Mouse (Mus musculus) 3T3-L1 (cell line): ENCODE results near the gene Ly86.

ENCODE experiments used
- DNase-seq: peaks from one replicate; pipeline ENCODE4 v3.0.0-alpha.2; 2015; ENCODE audit warnings: low read depth, low spot score

Ly86 gene

GRCm38 (mm10) chr13:37457007-37457827, 112.2 kb downstream of the Ly86 start:
- DNase-seq: peak; percentile 79

DNA sequence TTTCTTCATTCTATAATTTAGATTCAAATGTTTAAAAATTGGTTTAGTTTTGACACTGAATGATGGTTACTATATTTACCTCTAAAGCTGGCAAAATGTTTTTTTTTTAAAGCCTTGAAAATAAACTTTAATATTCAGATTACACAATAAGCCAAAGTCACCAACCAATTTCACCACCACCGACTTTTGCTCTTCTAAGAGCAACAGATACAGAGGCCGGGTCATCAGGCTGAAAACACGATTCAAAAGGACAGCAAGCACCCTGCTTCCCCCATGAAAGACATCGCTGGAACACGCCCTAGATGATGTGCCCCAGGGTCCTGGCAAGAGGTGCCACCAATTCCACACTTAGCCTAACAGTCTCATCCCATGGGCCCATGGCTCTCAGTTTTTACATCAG, 113.5 kb downstream of the Ly86 start:
- no peak for DNase-seq

DNA sequence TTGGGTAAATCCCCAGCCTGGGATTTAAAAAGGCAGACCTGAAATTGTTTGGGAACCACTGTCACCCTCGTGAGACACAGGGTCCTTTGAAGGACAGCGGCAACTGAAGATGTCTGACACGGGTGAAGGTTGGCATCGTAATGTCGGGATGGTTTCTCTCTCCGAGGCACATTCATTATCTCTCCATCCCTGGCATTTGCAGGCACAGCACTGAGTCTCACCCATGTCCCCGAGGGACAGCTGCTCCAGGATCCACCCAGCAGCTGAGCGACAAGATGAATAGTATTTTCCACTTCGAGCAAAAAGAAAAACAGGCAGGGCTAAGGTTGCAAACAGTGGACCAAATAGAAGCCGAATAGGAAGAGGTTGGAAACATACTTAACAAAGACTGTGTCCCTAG, 114.0 kb downstream of the Ly86 start:
- DNase-seq: no peak

GRCm38 (mm10) chr13:37459957-37460930, 115.2 kb downstream of the Ly86 start:
- DNase-seq: no peak

DNA sequence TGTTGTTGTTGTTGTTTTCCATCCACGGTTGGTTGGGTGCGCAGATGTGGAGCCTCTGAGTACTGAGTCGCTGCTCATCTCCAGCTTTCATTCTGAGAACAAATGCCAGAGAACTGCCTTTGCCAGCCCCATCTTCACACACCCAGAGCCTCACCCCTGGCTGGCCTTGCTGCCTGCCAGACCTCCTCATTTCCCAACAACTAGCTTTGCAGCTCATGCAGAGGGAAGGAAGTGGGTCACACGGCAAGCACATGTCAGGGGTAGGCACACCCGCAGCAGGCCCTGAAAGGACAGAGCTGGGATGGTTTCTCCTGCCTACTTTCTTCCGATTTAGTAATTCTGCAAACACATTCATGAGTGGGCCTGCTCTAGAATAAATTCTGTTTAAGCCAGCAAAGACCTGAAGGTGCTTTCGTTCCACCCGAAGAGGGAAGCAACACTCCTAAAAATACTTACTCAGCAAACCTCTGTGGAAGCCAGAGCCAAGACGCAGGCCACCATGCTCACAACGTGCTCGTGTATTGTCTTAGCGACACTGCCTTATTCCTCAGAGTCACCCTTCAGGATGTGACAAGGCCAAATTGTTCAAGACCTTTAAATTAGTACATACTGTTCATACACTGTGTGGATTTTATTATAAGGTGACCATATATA, 117.2 kb downstream of the Ly86 start:
- DNase-seq: no peak

DNA sequence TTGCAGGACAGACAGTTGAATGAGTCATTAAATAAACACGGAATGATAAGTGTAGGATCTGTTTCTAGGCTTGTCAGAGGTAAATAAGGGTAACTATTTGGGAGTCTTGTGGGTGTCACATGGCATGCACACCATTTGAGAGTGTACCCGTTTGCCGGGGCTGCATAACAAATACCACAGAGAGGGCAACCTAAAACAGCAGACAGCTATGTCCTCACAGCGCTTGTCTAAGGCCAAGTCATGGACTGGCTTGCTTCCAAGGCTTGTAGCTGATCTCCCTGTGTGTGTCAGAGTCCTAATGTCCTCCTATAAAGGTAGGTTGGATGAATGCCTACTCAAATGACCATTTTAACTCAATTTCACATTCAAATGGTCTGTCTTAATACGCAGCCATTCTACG, 120.7 kb downstream of the Ly86 start:
- peak; percentile 30 for DNase-seq

DNA sequence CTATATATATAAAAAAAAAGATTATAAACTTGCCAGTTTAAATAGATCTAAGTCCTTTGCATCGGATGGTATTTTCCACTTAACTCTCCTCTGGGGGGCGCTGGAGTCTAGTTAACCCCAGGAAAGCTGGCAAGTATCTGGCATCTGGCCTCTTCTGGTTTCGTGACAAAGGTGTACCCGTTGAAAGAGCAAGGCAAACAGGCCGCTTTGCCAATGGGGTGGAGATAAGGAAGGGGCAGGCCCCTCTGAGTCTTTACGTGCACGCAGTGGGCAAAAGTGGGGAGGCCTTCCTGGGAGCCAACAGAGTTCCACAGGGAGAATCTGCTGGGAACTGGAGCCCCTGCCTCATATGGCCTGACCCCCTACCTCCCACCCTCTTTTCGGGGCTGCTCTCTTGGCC, 122.8 kb downstream of the Ly86 start:
- peak; percentile 40 for DNase-seq
